Mouse (Mus musculus) midbrain, embryonic 10.5 days (tissue): ENCODE measurements around the gene Utrn. TPM values are rescaled to one million over a fixed set of nuclear protein-coding genes. Genes with fewer than 3 reads are reported as not detected.
A peak's percentile ranks its signal among the peaks of the same experiment; 100 is the strongest.

ENCODE experiments used
- DNase-seq: peaks from one replicate; pipeline ENCODE4 v3.0.0-alpha.2; 2017; ENCODE audit warnings: low spot score
- H3K27ac ChIP-seq: fragments of 300-500 bp; sonication (generic); replicated peaks from 2 replicates; pipeline ENCODE4 v1.5.1; 2016; ENCODE audit warnings: mild to moderate bottlenecking
- H3K27me3 ChIP-seq: fragments of 300-500 bp; sonication (generic); 2 replicates; pipeline ENCODE4 v1.6.1; 2016; ENCODE audit warnings: low read depth, mild to moderate bottlenecking; ENCODE audit not compliant: poor library complexity, severe bottlenecking
- H3K36me3 ChIP-seq: fragments of 300-500 bp; sonication (generic); 2 replicates; pipeline ENCODE4 v1.6.1; 2016; ENCODE audit warnings: mild to moderate bottlenecking, moderate library complexity
- H3K4me1 ChIP-seq: fragments of 300-500 bp; sonication (generic); 2 replicates; pipeline ENCODE4 v1.6.1; 2016
- H3K4me3 ChIP-seq: fragments of 300-500 bp; sonication (generic); 2 replicates; pipeline ENCODE4 v1.5.1; 2016; ENCODE audit warnings: mild to moderate bottlenecking, moderate library complexity
- H3K9me3 ChIP-seq: fragments of 300-500 bp; sonication (generic); replicated peaks from 2 replicates; pipeline ENCODE4 v1.6.1; 2016; ENCODE audit warnings: mild to moderate bottlenecking
- WGBS: fragments of 180-500 bp; shearing (Covaris S2); methylation state at CpG from one replicate; pipeline ENCODE4 v1.1.7; 2016; 5-methylcytosine and 5-hydroxymethylcytosine counted together
- polyA plus RNA-seq: library from polyadenylated mRNA; unstranded; fragments of >200 nt; fragmentation: Nextera tagmentation; extraction: Ambion mirVana; gene quantifications from 2 replicates; pipeline ENCODE4 v1.2.1, GENCODE M21; 2016

Utrn gene
- polyA plus RNA-seq, 1 experiment from 2014 or later: 38.8 TPM

DNA sequence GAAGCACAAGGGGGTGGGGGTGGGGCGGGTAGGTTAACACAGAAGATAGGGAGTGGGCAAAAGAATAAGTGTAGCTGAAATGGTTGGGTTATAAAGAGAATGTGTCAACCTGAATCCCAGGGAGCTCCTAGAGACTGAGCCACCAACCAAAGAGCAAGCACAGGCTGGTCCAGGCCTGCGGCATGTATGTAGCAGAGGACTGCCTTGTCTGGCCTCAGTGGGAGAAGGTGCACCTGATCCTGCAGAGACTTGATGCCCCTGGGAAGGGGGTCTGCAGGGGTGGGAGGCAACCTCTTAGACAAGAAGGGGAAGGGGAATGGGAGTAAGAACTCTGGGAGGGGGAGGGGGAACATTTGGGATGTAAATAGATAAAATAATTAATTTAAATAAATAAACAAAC, 162.6 kb downstream of the Utrn start:
- no peaks in the 10 kb centered on the region for H3K27me3 ChIP-seq
- 93% methylated on average over 2 of the region's 2 CpGs for WGBS
- no peaks in the 10 kb centered on the region for H3K4me1 ChIP-seq
- H3K36me3 ChIP-seq: peaks cover 15% of the 10 kb centered on the region; the same call in 1 of the 2 replicates
- no peak for DNase-seq
- H3K9me3 ChIP-seq: no peaks in the 10 kb centered on the region
- no peak overlapping the region for H3K4me3 ChIP-seq
- no peak overlapping the region for H3K27ac ChIP-seq

DNA sequence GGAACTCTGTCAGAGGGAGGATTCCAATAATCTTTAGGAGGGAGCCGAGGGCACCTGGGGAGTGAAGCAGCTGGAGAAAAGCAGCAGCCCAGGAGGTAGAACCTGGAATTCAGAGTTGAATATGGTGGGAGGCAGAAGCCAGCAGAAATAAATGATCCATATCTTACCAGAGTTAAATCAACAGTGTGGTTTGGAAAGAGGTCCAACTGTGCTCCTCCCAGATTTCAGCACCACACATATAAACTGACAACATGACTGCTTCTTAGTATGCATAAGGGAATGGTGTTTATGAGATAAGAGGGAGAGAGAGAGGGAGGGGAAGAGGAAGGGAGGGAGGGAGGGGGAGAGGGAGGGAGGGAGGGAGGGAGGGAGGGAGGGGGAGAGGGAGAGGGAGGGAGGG, 163.2 kb downstream of the Utrn start:
- no peak for DNase-seq
- Histone ChIP-seq H3K36me3 (peaks cover 15% of the 10 kb centered on the region; the same call in 1 of the 2 replicates), H3K9me3 (no peaks in the 10 kb centered on the region), H3K4me1 (no peaks in the 10 kb centered on the region), H3K27me3 (no peaks in the 10 kb centered on the region), H3K27ac (no peak overlapping the region), H3K4me3 (no peak overlapping the region)
- 70% methylated on average over 1 of the region's 1 CpGs for WGBS

DNA sequence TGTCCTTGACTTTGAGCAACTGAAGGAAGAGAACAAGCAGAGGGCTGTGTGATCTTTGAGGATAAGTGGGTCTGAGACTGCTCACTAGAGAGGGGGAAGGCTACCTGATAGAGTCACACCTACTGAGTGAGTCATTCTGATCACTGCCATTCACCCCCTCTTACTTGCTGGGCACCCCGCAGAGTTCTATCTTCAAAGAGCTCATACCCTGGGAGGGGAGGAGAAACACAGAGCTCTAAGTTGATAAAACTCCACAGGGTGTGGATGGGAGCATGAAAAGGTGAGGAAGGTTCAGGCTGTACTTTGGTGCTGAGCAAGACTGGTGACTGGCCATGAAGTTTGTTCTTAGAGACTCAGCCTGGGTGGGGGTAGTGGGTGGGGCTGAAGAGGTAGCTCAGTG, 164.9 kb downstream of the Utrn start:
- Histone ChIP-seq H3K4me3 (no peak overlapping the region), H3K4me1 (no peaks in the 10 kb centered on the region), H3K9me3 (no peaks in the 10 kb centered on the region), H3K36me3 (peaks cover 9% of the 10 kb centered on the region; the same call in 1 of the 2 replicates), H3K27ac (no peak overlapping the region), H3K27me3 (no peaks in the 10 kb centered on the region)
- DNase-seq: no peak
- WGBS: 64% methylated on average over 1 of the region's 1 CpGs

DNA sequence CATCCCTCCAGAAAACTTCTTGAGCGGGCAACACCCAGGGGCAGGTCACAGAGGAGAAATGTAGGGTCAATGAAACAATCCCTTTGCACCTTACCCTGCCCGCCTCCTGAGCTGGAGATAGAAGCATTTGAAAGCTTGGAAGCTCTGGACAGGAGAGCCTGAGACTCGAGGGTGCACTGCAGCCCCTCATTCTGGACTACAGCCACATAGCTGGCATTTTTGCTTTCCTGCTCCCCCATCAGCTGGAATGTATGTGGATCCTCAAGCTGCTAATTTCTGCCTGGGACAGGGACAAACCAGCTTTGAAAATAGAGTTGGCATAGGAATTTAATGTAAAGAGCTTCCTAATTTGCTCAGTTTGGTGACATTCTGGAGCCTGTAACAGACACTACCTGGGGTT, 165.6 kb downstream of the Utrn start:
- no peaks in the 10 kb centered on the region for H3K4me1 ChIP-seq
- no peak overlapping the region for H3K27ac ChIP-seq
- no peaks in the 10 kb centered on the region for H3K27me3 ChIP-seq
- H3K36me3 ChIP-seq: 0 out of 2 replicates have a peak, but pooled peaks cover 4% of the 10 kb centered on the region
- H3K4me3 ChIP-seq: no peak overlapping the region
- 85% methylated on average over 3 of the region's 3 CpGs for WGBS
- no peaks in the 10 kb centered on the region for H3K9me3 ChIP-seq
- DNase-seq: no peak

DNA sequence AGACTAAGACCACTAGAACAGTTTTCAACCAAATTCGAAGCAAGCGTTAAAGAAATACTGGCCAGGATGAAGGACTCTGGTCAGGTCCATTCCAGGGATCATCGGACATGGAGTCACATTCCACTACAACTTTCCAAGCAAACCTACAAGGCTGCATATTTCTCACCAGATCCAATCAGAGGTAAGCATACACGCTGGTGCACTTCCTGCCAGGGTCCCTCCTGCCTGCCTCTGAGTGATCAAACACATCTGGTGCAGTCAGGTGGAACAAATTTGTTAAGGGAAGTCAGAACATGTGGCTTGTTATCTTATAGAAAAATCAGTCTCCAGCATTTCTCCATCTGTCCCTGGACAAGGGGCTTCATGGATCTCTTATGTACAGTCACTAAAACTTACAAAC, 167.0 kb downstream of the Utrn start:
- H3K27ac ChIP-seq: no peak overlapping the region
- no peaks in the 10 kb centered on the region for H3K9me3 ChIP-seq
- 91% methylated on average over 4 of the region's 4 CpGs for WGBS
- H3K4me1 ChIP-seq: no peaks in the 10 kb centered on the region
- no peaks in the 10 kb centered on the region for H3K36me3 ChIP-seq
- no peaks in the 10 kb centered on the region for H3K27me3 ChIP-seq
- no peak overlapping the region for H3K4me3 ChIP-seq
- DNase-seq: no peak

DNA sequence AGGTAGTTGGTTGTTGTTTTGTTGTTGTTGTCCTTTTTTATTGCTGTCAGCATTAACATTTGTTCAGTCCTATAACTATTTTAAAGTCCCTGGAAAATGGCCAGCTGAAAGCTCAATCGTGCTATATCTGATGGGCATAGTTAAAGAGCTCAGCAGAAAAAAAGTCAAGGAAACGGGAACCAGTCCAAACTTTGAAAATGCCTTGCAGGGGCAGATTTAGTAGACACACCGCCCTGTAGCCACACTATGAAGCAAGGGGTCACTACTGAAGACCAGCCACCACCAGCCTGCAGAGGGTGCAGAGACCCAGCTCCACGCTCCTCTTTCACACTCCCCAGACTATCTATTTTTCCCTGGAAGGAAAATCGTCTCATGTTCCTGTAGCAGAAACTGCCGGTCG, 167.5 kb downstream of the Utrn start:
- Histone ChIP-seq H3K9me3 (no peaks in the 10 kb centered on the region), H3K4me1 (no peaks in the 10 kb centered on the region), H3K4me3 (no peak overlapping the region), H3K27ac (no peak overlapping the region), H3K36me3 (peaks cover 1% of the 10 kb centered on the region; the same call in 1 of the 2 replicates), H3K27me3 (no peaks in the 10 kb centered on the region)
- 88% methylated on average over 7 of the region's 7 CpGs for WGBS
- no peak for DNase-seq

DNA sequence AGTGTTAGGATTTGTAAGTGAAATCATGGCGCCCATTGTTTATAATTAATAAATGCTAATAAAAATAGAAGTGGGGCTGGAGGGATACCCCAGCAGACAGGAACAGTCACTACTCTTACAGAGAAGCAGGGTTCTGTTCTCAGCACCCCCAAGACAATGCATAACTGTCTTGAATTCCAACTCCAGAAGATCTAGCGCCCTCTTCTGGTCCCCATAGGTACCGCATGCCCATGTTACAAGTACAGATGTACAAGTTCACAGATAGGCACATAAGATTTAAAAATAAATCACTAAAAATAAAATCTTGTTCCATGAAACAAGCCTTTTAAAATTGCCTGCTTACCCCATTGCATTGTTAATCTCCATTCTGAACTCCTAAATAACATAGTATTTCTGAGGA, 168.6 kb downstream of the Utrn start:
- no peak for DNase-seq
- Histone ChIP-seq H3K9me3 (no peaks in the 10 kb centered on the region), H3K36me3 (peaks cover 3% of the 10 kb centered on the region; the same call in 1 of the 2 replicates), H3K4me3 (no peak overlapping the region), H3K4me1 (no peaks in the 10 kb centered on the region), H3K27ac (no peak overlapping the region), H3K27me3 (no peaks in the 10 kb centered on the region)
- 79% methylated on average over 3 of the region's 3 CpGs for WGBS

DNA sequence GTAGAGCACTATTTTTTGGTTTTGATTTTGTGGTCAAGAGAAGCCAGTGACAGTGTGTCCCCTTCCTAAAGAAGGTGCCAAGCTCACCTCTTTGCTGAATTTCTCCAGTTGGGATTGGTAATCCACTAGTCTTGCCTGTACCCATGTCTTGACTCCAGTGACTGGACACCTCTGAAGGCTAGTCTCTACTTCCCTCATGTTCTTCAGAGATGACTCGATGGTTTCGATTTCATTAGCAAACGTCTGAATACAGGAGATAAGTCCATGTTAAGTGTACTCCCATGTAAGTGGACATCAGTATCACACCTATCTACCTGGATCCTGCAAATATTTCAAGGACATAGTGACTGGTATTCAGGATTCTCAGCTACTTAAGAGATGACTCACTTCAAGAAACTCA, 171.3 kb downstream of the Utrn start:
- DNase-seq: no peak
- H3K4me1 ChIP-seq: no peaks in the 10 kb centered on the region
- H3K9me3 ChIP-seq: no peaks in the 10 kb centered on the region
- peaks cover 6% of the 10 kb centered on the region; the same call in 1 of the 2 replicates for H3K36me3 ChIP-seq
- WGBS: 94% methylated on average over 3 of the region's 3 CpGs
- H3K4me3 ChIP-seq: no peak overlapping the region
- H3K27ac ChIP-seq: no peak overlapping the region
- H3K27me3 ChIP-seq: no peaks in the 10 kb centered on the region

DNA sequence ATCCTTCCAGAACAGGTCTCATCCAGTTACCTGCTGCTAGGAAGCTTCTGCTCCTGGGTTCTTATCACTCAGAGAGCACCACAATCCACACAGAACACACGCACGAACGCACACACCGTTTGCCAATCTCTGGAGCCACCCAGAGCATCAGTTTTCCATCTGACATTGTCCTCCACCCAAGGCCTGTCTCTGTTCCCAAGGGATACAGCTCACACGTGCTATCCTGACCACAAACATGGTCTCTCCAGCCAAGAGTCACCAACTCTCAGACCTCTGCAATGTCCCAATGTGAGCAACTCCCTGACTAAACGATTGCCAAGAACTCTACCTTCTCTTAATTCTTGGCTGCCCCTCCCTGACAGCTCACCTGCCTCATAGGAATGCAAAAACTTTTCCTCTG, 172.5 kb downstream of the Utrn start:
- WGBS: 91% methylated on average over 6 of the region's 6 CpGs

DNA sequence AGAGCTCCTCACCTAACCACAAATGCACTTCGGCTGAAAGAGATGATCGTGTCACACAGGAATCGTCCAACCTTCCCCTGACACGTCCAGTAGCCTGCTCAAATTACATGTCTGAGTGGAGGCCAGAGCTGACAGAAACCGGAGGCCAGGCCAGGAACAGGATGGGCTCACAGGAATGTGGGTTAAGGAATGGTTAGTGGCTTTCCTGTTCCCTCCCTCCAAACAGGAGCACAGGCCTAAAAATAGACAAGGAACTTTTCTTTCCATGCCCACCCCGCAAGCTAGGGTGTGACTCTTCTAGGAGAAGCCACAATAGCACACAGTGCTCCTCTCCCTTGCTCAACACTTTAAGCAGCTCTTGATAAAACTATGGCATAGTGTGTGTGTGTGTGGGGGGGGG, 174.4 kb downstream of the Utrn start:
- DNase-seq: no peak
- Histone ChIP-seq H3K9me3 (no peaks in the 10 kb centered on the region), H3K27me3 (no peaks in the 10 kb centered on the region), H3K4me1 (no peaks in the 10 kb centered on the region), H3K4me3 (no peak overlapping the region), H3K36me3 (peaks cover 6% of the 10 kb centered on the region; the same call in 1 of the 2 replicates), H3K27ac (no peak overlapping the region)
- 65% methylated on average over 6 of the region's 6 CpGs for WGBS

More for the DNA sequence above, 172.5 kb downstream of the Utrn start:
- Histone ChIP-seq H3K4me1 (no peaks in the 10 kb centered on the region), H3K27ac (no peak overlapping the region), H3K4me3 (no peak overlapping the region), H3K9me3 (no peaks in the 10 kb centered on the region), H3K36me3 (peaks cover 6% of the 10 kb centered on the region; the same call in 1 of the 2 replicates), H3K27me3 (no peaks in the 10 kb centered on the region)
- no peak for DNase-seq

DNA sequence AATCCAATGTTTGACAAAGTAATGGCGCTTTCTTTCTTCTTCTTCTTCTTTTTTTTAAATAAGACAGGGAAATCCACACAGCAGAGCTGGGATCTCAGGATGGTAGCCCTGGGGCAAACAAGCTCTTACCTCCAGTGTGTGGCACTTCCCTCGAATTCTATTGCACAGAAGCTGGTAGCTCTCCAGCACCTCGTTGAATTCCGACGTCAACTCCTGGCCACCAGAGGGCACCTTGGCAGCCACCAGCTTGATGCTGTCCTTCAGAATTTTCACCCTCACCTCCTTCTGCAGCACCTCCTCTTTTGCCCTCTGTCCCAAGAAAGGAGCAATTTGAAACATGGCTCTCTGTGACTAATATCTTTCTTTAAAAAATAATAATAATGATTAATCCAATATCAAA, 178.6 kb downstream of the Utrn start:
- H3K27ac ChIP-seq: no peak overlapping the region
- no peaks in the 10 kb centered on the region for H3K27me3 ChIP-seq
- no peaks in the 10 kb centered on the region for H3K9me3 ChIP-seq
- 28% methylated on average over 5 of the region's 5 CpGs for WGBS
- no peaks in the 10 kb centered on the region for H3K4me1 ChIP-seq
- no peak overlapping the region for H3K4me3 ChIP-seq
- 0 out of 2 replicates have a peak, but pooled peaks cover 10% of the 10 kb centered on the region for H3K36me3 ChIP-seq
- DNase-seq: peak; percentile 58

DNA sequence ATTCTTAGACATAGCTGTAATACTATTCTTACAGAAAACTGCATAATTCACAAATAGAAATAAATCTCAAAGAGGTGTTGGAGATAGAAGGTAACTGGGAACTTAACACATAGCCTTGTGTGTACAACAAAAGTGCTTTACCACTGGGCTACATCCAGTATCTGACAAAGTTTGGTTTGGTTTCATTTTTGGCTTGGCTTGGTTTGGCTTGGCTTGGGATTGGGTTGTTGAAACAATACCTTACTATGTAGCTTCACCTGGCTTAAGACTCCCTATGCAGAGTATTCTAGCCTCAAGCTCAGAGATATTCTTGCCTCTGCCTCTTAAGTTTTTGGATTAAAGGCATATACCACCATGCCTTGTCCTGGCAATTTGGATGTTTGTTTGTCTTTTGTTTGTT, 183.5 kb downstream of the Utrn start:
- H3K9me3 ChIP-seq: no peaks in the 10 kb centered on the region
- H3K27ac ChIP-seq: no peak overlapping the region
- no peak for DNase-seq
- H3K36me3 ChIP-seq: peaks cover 24% of the 10 kb centered on the region
- no peaks in the 10 kb centered on the region for H3K4me1 ChIP-seq
- H3K4me3 ChIP-seq: no peak overlapping the region
- no peaks in the 10 kb centered on the region for H3K27me3 ChIP-seq

DNA sequence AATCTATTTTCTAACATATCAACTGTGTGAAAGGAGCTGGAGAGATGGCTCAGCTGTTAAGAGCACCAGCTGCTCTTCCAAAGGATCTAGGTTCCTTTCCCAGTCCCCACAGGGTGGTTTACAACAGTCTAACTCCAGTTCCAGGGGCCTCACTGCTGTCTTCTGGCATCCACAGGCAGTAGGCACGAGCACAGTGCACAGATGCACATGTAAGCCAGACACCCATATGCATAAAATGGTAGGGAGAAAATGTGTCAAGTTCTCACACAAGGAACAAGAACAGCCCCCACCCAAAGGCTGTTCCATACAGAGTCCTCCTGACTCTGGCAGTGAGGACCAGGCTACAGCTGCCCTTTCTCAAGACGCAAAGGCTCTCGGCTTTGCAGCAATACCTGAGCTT, 185.1 kb downstream of the Utrn start:
- peaks cover 33% of the 10 kb centered on the region for H3K36me3 ChIP-seq
- 89% methylated on average over 3 of the region's 3 CpGs for WGBS
- H3K4me1 ChIP-seq: no peaks in the 10 kb centered on the region
- no peaks in the 10 kb centered on the region for H3K9me3 ChIP-seq
- no peak overlapping the region for H3K27ac ChIP-seq
- no peak overlapping the region for H3K4me3 ChIP-seq
- no peaks in the 10 kb centered on the region for H3K27me3 ChIP-seq
- no peak for DNase-seq

DNA sequence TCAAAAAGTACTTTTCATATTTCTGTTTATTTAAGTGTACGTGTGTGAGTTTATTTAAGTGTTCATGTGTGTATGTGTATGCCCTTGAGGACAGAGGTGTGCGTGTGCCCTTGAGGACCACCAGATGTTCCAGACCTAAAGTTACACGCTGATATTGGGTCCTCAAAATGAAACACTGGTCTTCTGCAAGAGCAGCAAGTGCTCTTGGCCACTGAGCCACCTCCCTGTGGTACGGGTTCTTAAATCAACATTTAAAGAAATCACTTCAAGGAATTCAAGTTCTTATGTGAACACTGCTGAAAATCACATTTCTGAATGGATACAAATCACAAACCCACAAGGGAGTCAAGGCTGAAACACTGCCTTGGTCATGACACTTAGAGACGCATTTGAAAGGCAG, 195.9 kb downstream of the Utrn start:
- peaks cover 16% of the 10 kb centered on the region for H3K36me3 ChIP-seq
- no peaks in the 10 kb centered on the region for H3K9me3 ChIP-seq
- no peak for DNase-seq
- no peaks in the 10 kb centered on the region for H3K27me3 ChIP-seq
- H3K27ac ChIP-seq: no peak overlapping the region
- no peaks in the 10 kb centered on the region for H3K4me1 ChIP-seq
- WGBS: 91% methylated on average over 5 of the region's 5 CpGs
- no peak overlapping the region for H3K4me3 ChIP-seq
